Mouse (Mus musculus): Measurements from ENCODE around the gene Ak8. TPM values are rescaled to one million over a fixed set of nuclear protein-coding genes. Genes with fewer than 3 reads are reported as not detected.

Gene Ak8
- polyA plus RNA-seq, 1 experiment from 2014 or later, result 4.3 TPM

- Histone ChIP-seq H3K9me3 (ENCODE audit: control insufficient read depth, low read length) (no peaks in the 10 kb centered on the region), H3K4me3 (replicated peaks; ENCODE audit: low read depth, low read length) (no peak overlapping the region), H3K27ac (replicated peaks; ENCODE audit: low read depth, low read length) (no peak overlapping the region), H3K36me3 (ENCODE audit: control insufficient read depth, insufficient read depth, low read length) (peaks cover 95% of the 10 kb centered on the region), H3K4me1 (ENCODE audit: control insufficient read depth, insufficient read depth, low read length) (no peaks in the 10 kb centered on the region), H3K27me3 (ENCODE audit: control insufficient read depth, insufficient read depth, low read length) (no peaks in the 10 kb centered on the region), H3K9ac (replicated peaks; ENCODE audit: low read length) (no peak overlapping the region), H3K4me2 (ENCODE audit: low read length) (no peak overlapping the region)
- ATAC-seq (ENCODE audit: low FRiP score, low TSS enrichment), result no peak
- 20% methylated on average over 4 of the region's 4 CpGs for WGBS
- peak; percentile 78 for DNase-seq
Observed at GRCm38 (mm10) chr2:28680710-28681109, 19.3 kb upstream of the Ak8 start.

GRCm38 (mm10) chr2:28681718-28682117 is 18.2 kb upstream of the Ak8 start:
- Histone ChIP-seq H3K4me3 (replicated peaks; ENCODE audit: low read depth, low read length) (no peak overlapping the region), H3K4me2 (ENCODE audit: low read length) (no peak overlapping the region), H3K36me3 (ENCODE audit: control insufficient read depth, insufficient read depth, low read length) (peaks cover 95% of the 10 kb centered on the region), H3K27ac (replicated peaks; ENCODE audit: low read depth, low read length) (no peak overlapping the region), H3K4me1 (ENCODE audit: control insufficient read depth, insufficient read depth, low read length) (no peaks in the 10 kb centered on the region), H3K27me3 (ENCODE audit: control insufficient read depth, insufficient read depth, low read length) (no peaks in the 10 kb centered on the region), H3K9me3 (ENCODE audit: control insufficient read depth, low read length) (no peaks in the 10 kb centered on the region), H3K9ac (replicated peaks; ENCODE audit: low read length) (no peak overlapping the region; the same call in 1 of the 2 replicates)
- 94% methylated on average over 4 of the region's 4 CpGs for WGBS
- no peak for ATAC-seq (ENCODE audit: low FRiP score, low TSS enrichment)
- no peak for DNase-seq

- Histone ChIP-seq H3K27ac (replicated peaks; ENCODE audit: low read depth, low read length) (no peak overlapping the region), H3K4me3 (replicated peaks; ENCODE audit: low read depth, low read length) (no peak overlapping the region), H3K27me3 (ENCODE audit: control insufficient read depth, insufficient read depth, low read length) (no peaks in the 10 kb centered on the region), H3K4me1 (ENCODE audit: control insufficient read depth, insufficient read depth, low read length) (no peaks in the 10 kb centered on the region), H3K9ac (replicated peaks; ENCODE audit: low read length) (no peak overlapping the region), H3K4me2 (ENCODE audit: low read length) (no peak overlapping the region), H3K9me3 (ENCODE audit: control insufficient read depth, low read length) (no peaks in the 10 kb centered on the region), H3K36me3 (ENCODE audit: control insufficient read depth, insufficient read depth, low read length) (peaks cover 78% of the 10 kb centered on the region)
- ATAC-seq (ENCODE audit: low FRiP score, low TSS enrichment) (no peak), DNase-seq (no peak)
- 93% methylated on average over 7 of the region's 7 CpGs for WGBS
Observed at GRCm38 (mm10) chr2:28685895-28686294, 14.1 kb upstream of the Ak8 start.

DNA sequence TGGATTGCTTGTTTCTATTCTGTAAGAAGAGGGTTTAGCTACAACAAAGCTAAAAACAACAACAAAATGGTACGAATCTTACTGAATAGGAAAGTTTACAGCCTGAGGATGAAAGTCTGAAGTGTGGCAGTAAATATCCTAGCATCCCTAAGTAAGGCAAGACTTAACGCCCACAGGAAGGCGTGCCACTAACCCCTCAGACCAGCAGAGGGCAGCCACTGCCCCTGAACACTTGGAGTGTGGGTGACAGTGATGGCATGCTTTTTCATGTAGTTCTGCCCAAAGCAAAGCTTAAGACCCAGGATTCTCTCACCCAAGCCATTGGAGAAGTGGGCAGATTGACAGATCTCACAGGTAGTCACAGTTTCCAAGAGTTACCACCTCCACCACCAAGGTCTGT is 11.5 kb upstream of the Ak8 start:
- peak; percentile 83 for DNase-seq
- H3K4me1 ChIP-seq (ENCODE audit: control insufficient read depth, insufficient read depth, low read length), result no peaks in the 10 kb centered on the region
- no peak overlapping the region for H3K9ac ChIP-seq (replicated peaks; ENCODE audit: low read length)
- peaks cover 54% of the 10 kb centered on the region for H3K36me3 ChIP-seq (ENCODE audit: control insufficient read depth, insufficient read depth, low read length)
- no peaks in the 10 kb centered on the region for H3K27me3 ChIP-seq (ENCODE audit: control insufficient read depth, insufficient read depth, low read length)
- H3K4me2 ChIP-seq (ENCODE audit: low read length), result no peak overlapping the region
- no peak overlapping the region for H3K27ac ChIP-seq (replicated peaks; ENCODE audit: low read depth, low read length)
- no peaks in the 10 kb centered on the region for H3K9me3 ChIP-seq (ENCODE audit: control insufficient read depth, low read length)
- no peak for ATAC-seq (ENCODE audit: low FRiP score, low TSS enrichment)
- 37% methylated on average over 3 of the region's 3 CpGs for WGBS
- no peak overlapping the region for H3K4me3 ChIP-seq (replicated peaks; ENCODE audit: low read depth, low read length)

DNA sequence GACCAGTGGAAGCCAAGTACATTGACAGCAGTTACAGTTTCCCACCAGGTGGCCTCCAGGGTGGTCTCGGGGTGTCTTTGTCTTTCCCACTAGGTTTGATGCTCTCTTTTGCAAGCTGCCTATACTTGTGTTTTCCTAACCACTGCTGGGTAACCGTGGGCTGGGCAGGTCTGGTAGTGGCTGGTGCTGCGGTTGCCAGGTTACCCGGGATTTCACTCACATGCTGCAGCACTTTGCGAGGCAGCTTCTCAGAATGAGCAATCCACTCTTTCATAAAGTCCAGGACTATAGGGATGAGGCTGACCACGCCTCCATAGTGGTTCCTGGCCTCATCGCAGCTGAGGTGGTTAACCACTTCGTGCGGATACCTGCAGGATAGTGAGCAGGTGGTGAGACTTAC is 7.3 kb upstream of the Ak8 start:
- ATAC-seq (ENCODE audit: low FRiP score, low TSS enrichment) (no peak), DNase-seq (no peak)
- no peaks in the 10 kb centered on the region for H3K27me3 ChIP-seq (ENCODE audit: control insufficient read depth, insufficient read depth, low read length)
- 66% methylated on average over 9 of the region's 9 CpGs for WGBS
- no peak overlapping the region for H3K4me3 ChIP-seq (replicated peaks; ENCODE audit: low read depth, low read length)
- no peak overlapping the region for H3K9ac ChIP-seq (replicated peaks; ENCODE audit: low read length)
- no peak overlapping the region for H3K4me2 ChIP-seq (ENCODE audit: low read length)
- no peak overlapping the region for H3K27ac ChIP-seq (replicated peaks; ENCODE audit: low read depth, low read length)
- peaks cover 13% of the 10 kb centered on the region for H3K36me3 ChIP-seq (ENCODE audit: control insufficient read depth, insufficient read depth, low read length)
- no peaks in the 10 kb centered on the region for H3K4me1 ChIP-seq (ENCODE audit: control insufficient read depth, insufficient read depth, low read length)
- H3K9me3 ChIP-seq (ENCODE audit: control insufficient read depth, low read length), result no peaks in the 10 kb centered on the region

DNA sequence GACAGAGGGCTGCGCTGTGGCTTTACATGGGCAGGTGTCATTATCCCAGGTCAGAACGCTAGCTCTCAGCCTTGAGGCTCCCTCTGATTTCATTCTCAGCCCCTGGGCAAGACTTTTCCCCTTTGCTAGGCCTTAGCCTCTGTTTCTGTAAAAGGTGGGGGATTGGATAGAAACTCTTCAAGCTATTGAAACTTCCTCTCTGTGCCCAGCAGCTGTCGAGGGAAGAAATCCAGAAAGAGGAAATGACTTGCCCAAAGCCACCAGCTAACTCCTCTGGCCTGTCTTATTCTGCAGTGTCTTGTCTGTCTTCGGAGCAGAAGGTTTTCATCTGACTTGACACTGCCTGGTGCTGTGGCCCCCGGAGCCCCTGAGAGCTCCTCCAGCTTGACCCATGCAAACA is 1.4 kb upstream of the Ak8 start:
- Histone ChIP-seq H3K27ac (replicated peaks; ENCODE audit: low read depth, low read length) (0 out of 2 replicates have a peak overlapping the region, but pooled peaks have one; percentile 28), H3K4me3 (replicated peaks; ENCODE audit: low read depth, low read length) (no peak overlapping the region), H3K4me1 (ENCODE audit: control insufficient read depth, insufficient read depth, low read length) (peaks cover 13% of the 10 kb centered on the region), H3K9me3 (ENCODE audit: control insufficient read depth, low read length) (no peaks in the 10 kb centered on the region), H3K27me3 (ENCODE audit: control insufficient read depth, insufficient read depth, low read length) (no peaks in the 10 kb centered on the region), H3K36me3 (ENCODE audit: control insufficient read depth, insufficient read depth, low read length) (no peaks in the 10 kb centered on the region), H3K4me2 (ENCODE audit: low read length) (no peak overlapping the region), H3K9ac (replicated peaks; ENCODE audit: low read length) (no peak overlapping the region)
- 69% methylated on average over 5 of the region's 5 CpGs for WGBS
- DNase-seq, result no peak
- no peak for ATAC-seq (ENCODE audit: low FRiP score, low TSS enrichment)

DNA sequence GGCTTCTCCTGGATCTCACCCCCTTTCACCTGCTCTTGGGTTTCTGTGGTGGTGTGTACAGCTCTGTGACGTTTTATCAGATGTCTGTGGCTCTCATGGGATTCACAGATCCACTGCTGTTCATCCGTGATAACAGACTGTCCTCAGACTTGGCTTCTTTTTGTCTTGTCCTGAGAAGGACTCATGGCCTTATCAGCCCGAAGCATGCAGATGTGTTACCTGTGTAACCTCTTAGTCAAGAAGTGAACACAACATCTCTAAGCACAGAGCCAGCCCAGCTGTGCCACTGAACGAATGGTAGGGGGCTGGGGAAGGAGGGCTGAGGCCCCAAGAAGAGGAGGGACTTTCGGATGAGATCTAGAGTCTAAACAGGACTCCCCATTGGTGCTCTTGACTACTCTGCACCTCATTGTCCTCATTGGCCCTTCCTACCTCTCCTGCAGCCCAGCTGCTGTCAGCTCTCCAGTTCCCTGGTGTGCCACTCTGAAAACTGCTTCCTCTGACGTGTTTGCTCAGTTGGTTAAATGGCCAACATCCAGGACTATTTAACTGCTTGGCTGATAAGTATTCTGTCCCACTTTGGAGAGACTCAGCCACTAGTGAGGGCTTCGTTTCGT is 1.8 kb downstream of the Ak8 start:
- H3K36me3 ChIP-seq (ENCODE audit: control insufficient read depth, insufficient read depth, low read length), result no peaks in the 10 kb centered on the region
- WGBS, result 77% methylated on average over 8 of the region's 8 CpGs
- no peaks in the 10 kb centered on the region for H3K9me3 ChIP-seq (ENCODE audit: control insufficient read depth, low read length)
- H3K4me3 ChIP-seq (replicated peaks; ENCODE audit: low read depth, low read length), result no peak overlapping the region
- no peak for DNase-seq
- ATAC-seq (ENCODE audit: low FRiP score, low TSS enrichment), result no peak
- no peak overlapping the region for H3K4me2 ChIP-seq (ENCODE audit: low read length)
- no peaks in the 10 kb centered on the region for H3K27me3 ChIP-seq (ENCODE audit: control insufficient read depth, insufficient read depth, low read length)
- H3K4me1 ChIP-seq (ENCODE audit: control insufficient read depth, insufficient read depth, low read length), result peaks cover 13% of the 10 kb centered on the region
- no peak overlapping the region for H3K9ac ChIP-seq (replicated peaks; ENCODE audit: low read length)
- no peak overlapping the region for H3K27ac ChIP-seq (replicated peaks; ENCODE audit: low read depth, low read length)

GRCm38 (mm10) chr2:28706106-28706636 is 6.2 kb downstream of the Ak8 start:
- H3K4me3 ChIP-seq (replicated peaks; ENCODE audit: low read depth, low read length), result no peak overlapping the region
- peaks cover 5% of the 10 kb centered on the region for H3K4me1 ChIP-seq (ENCODE audit: control insufficient read depth, insufficient read depth, low read length)
- H3K36me3 ChIP-seq (ENCODE audit: control insufficient read depth, insufficient read depth, low read length), result no peaks in the 10 kb centered on the region
- H3K9me3 ChIP-seq (ENCODE audit: control insufficient read depth, low read length), result no peaks in the 10 kb centered on the region
- no peak overlapping the region for H3K9ac ChIP-seq (replicated peaks; ENCODE audit: low read length)
- 0 out of 2 replicates have a peak overlapping the region, but pooled peaks have one; percentile 38 for H3K27ac ChIP-seq (replicated peaks; ENCODE audit: low read depth, low read length)
- WGBS, result 57% methylated on average over 8 of the region's 8 CpGs
- no peak for ATAC-seq (ENCODE audit: low FRiP score, low TSS enrichment)
- H3K27me3 ChIP-seq (ENCODE audit: control insufficient read depth, insufficient read depth, low read length), result no peaks in the 10 kb centered on the region
- no peak for DNase-seq
- H3K4me2 ChIP-seq (ENCODE audit: low read length), result no peak overlapping the region

GRCm38 (mm10) chr2:28706787-28707186 is 6.8 kb downstream of the Ak8 start:
- peaks cover 5% of the 10 kb centered on the region for H3K4me1 ChIP-seq (ENCODE audit: control insufficient read depth, insufficient read depth, low read length)
- DNase-seq (no peak), ATAC-seq (ENCODE audit: low FRiP score, low TSS enrichment) (no peak)
- H3K4me2 ChIP-seq (ENCODE audit: low read length), result no peak overlapping the region
- WGBS, result 68% methylated on average over 6 of the region's 6 CpGs
- no peaks in the 10 kb centered on the region for H3K9me3 ChIP-seq (ENCODE audit: control insufficient read depth, low read length)
- H3K9ac ChIP-seq (replicated peaks; ENCODE audit: low read length), result no peak overlapping the region
- H3K36me3 ChIP-seq (ENCODE audit: control insufficient read depth, insufficient read depth, low read length), result no peaks in the 10 kb centered on the region
- no peaks in the 10 kb centered on the region for H3K27me3 ChIP-seq (ENCODE audit: control insufficient read depth, insufficient read depth, low read length)
- H3K4me3 ChIP-seq (replicated peaks; ENCODE audit: low read depth, low read length), result no peak overlapping the region
- no peak overlapping the region for H3K27ac ChIP-seq (replicated peaks; ENCODE audit: low read depth, low read length)
